Mouse (Mus musculus) ES-Bruce4 (cell line): Measurements from ENCODE around the gene Rassf4. TPM values are rescaled to one million over a fixed set of nuclear protein-coding genes. Genes with fewer than 3 reads are reported as not detected.

Source experiments
- H3K27ac ChIP-seq: 2 replicates; pipeline ENCODE4 v1.5.1; 2012; ENCODE audit warnings: low read length, inconsistent platforms; ENCODE audit not compliant: insufficient read depth
- H3K27me3 ChIP-seq: 2 replicates; pipeline ENCODE4 v1.6.1; 2012; ENCODE audit warnings: mild to moderate bottlenecking, low read length, inconsistent platforms; ENCODE audit not compliant: control insufficient read depth, poor library complexity, insufficient read depth, severe bottlenecking
- H3K36me3 ChIP-seq: 2 replicates; pipeline ENCODE4 v1.6.1; 2012; ENCODE audit warnings: inconsistent platforms, mild to moderate bottlenecking, low read length, moderate library complexity; ENCODE audit not compliant: control insufficient read depth, poor library complexity, insufficient read depth, severe bottlenecking
- H3K4me1 ChIP-seq: one replicate; pipeline ENCODE4 v1.8.1; 2011; ENCODE audit warnings: low read length; ENCODE audit not compliant: control insufficient read depth, insufficient read depth
- H3K4me3 ChIP-seq: 2 replicates; pipeline ENCODE4 v1.5.1; 2011; ENCODE audit warnings: low read depth, mild to moderate bottlenecking, low read length
- H3K9ac ChIP-seq: 2 replicates; pipeline ENCODE4 v1.6.1; 2012; ENCODE audit warnings: low read depth, mild to moderate bottlenecking, inconsistent platforms; ENCODE audit not compliant: poor library complexity, severe bottlenecking
- H3K9me3 ChIP-seq: replicated peaks from 2 replicates; pipeline ENCODE4 v1.6.1; 2012; ENCODE audit warnings: mild to moderate bottlenecking, low read length, inconsistent platforms; ENCODE audit not compliant: control insufficient read depth, poor library complexity, insufficient read depth, severe bottlenecking
- CTCF ChIP-seq: IDR thresholded peaks from one replicate; pipeline ENCODE4 v1.8.1; 2011; ENCODE audit warnings: low read depth, low read length
- EP300 ChIP-seq: IDR thresholded peaks from 2 replicates; pipeline ENCODE4 v1.6.1; 2011; ENCODE audit warnings: low read depth, low read length; ENCODE audit not compliant: insufficient read depth
- POLR2A ChIP-seq: IDR thresholded peaks from one replicate; pipeline ENCODE4 v1.8.1; 2011; ENCODE audit warnings: low read length; ENCODE audit not compliant: insufficient read depth
- polyA plus RNA-seq: library from polyadenylated mRNA; stranded (reverse); fragments of >200 nt; gene quantifications from 2 replicates; pipeline ENCODE4 v1.2.4, GENCODE M21; 2011; ENCODE audit warnings: low read depth; ENCODE audit not compliant: missing spikeins, insufficient read depth, insufficient read length

Gene Rassf4
- polyA plus RNA-seq, 1 experiment, result 4.1 TPM

DNA sequence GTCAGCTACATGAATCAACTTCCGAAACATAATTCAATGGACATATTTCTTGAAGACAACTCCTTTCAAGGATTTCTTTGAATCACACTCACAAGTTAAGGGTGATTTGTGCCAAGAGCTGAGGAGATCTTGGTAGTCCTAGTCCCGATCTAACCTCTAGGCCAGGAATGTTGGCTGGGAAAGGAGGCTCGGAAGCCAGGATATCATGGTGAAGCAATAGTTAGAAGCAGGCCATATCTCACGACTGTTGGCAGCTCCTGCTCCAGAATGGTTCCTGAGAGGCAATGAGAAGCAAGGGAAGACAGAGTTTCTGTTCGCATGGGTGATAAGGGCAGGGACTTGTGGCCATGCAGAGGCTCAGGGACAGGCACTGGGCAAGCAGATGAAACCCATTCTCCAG lies 36.3 kb downstream of the Rassf4 start:
- H3K4me1 ChIP-seq, result no peaks in the 10 kb centered on the region
- no peak overlapping the region for H3K9ac ChIP-seq
- no peak for TF ChIP-seq CTCF
- TF ChIP-seq POLR2A, result no peak
- TF ChIP-seq EP300, result no peak
- no peak overlapping the region for H3K4me3 ChIP-seq
- H3K27me3 ChIP-seq, result no peaks in the 10 kb centered on the region
- H3K9me3 ChIP-seq, result no peaks in the 10 kb centered on the region
- no peak overlapping the region for H3K27ac ChIP-seq
- no peaks in the 10 kb centered on the region for H3K36me3 ChIP-seq

DNA sequence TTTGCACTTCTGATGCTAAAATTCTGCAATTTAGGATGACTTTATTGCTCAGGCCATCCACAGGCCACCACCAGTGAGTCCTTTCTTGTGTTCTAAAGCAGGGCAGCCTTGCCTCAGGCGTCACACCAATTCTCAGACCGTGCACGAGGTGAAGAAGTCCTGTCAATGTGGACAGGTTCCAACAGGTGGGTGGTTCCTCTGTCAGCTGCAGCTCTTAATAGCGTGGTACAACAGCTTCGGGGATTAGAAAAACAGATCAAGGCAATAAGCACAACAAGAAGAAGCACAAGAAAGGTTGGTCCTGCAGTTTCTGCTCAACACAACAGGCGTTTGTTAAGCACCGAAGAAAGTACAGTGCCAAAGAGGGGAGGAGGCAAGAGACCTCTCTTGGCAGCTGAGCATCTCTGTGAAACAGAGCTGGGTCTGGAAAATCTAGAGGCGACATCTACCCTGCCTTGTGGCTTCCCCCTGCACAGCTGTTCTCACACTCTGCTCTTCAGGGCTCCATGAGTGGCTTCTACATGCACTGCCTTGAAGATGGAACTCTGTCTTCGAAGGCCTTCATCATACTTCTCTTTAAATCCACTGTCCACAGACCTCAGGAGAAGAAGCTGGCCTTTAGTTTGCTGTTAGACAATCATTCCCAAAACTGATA lies 37.0 kb downstream of the Rassf4 start:
- Histone ChIP-seq H3K27ac (no peak overlapping the region), H3K4me1 (no peaks in the 10 kb centered on the region), H3K9me3 (no peaks in the 10 kb centered on the region), H3K36me3 (no peaks in the 10 kb centered on the region), H3K9ac (no peak overlapping the region), H3K27me3 (no peaks in the 10 kb centered on the region), H3K4me3 (no peak overlapping the region)
- TF ChIP-seq POLR2A, result no peak
- no peak for TF ChIP-seq CTCF
- TF ChIP-seq EP300, result no peak

DNA sequence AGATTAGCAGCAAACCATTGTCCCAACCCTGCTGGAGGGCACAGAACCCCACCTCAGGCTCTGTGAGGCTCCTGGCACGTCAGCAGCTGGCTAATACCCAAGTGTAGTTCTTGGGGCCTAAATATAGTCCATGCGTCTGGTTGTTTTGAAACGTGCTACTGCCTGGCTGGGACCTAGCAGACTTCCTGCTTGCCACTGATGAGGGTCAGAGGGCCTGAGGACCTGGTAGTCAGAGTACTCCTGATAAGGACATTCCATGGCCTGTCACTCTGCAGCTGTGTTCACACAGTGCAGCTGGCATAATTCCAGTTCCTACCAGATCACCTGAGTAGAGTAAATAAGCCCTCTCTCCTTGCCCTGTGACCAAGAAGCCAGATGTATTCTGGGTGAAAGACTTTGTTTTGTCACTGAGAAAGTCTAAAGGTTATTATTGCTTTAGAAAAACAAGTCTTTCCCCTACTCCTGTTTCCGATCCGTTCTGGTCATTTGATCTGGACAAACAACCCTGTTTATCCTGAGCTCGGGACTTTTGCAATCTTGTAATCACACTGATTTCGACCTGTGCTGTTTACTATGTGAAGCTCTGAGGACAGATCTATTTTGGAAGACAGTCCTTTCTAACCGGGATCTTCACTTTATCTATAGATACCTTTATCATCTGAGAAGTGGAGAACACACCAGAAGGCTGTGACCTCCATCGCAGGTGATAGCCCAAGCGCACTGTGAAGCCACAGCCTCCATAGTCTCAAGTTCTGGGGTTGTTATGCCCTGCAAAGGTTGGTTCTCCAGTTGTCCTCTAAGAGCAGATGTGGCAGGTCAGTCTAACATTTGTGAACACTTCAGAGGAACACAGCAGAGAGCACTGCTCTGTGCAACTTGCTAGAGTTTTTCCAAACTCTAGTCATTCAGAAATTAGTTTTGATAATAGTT lies 38.2 kb downstream of the Rassf4 start:
- TF ChIP-seq CTCF (no peak), POLR2A (no peak), EP300 (no peak)
- Histone ChIP-seq H3K27ac (no peak overlapping the region), H3K9ac (no peak overlapping the region), H3K9me3 (no peaks in the 10 kb centered on the region), H3K4me1 (no peaks in the 10 kb centered on the region), H3K36me3 (no peaks in the 10 kb centered on the region), H3K4me3 (no peak overlapping the region), H3K27me3 (no peaks in the 10 kb centered on the region)

GRCm38 (mm10) chr6:116633741-116634695 lies 39.7 kb downstream of the Rassf4 start:
- TF ChIP-seq EP300 (no peak), POLR2A (no peak), CTCF (no peak)
- H3K27ac ChIP-seq, result no peak overlapping the region
- H3K4me3 ChIP-seq, result no peak overlapping the region
- H3K4me1 ChIP-seq, result no peaks in the 10 kb centered on the region
- no peaks in the 10 kb centered on the region for H3K36me3 ChIP-seq
- H3K9me3 ChIP-seq, result no peaks in the 10 kb centered on the region
- H3K27me3 ChIP-seq, result no peaks in the 10 kb centered on the region
- H3K9ac ChIP-seq, result no peak overlapping the region

DNA sequence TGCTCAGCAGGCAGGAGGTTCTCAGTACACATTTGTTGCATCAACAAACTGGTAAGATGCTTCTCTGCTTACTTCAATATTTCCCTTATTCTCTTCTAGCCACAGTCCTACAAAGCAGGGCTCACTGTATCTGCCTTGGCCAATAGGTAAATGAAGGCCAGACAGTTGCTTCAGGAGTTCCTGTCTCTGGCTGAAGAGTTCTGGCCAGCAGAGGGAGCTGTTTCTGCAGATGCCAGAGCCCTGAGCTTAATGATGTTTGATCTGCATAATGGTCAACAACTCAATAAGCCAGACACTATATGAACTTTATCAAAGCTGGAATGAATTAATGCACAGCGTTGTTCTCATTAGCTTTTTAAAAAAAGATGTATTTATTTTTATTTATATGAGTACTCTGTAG lies 41.6 kb downstream of the Rassf4 start:
- H3K9me3 ChIP-seq, result no peaks in the 10 kb centered on the region
- no peaks in the 10 kb centered on the region for H3K27me3 ChIP-seq
- no peak overlapping the region for H3K9ac ChIP-seq
- no peaks in the 10 kb centered on the region for H3K36me3 ChIP-seq
- H3K27ac ChIP-seq, result no peak overlapping the region
- H3K4me3 ChIP-seq, result no peak overlapping the region
- no peaks in the 10 kb centered on the region for H3K4me1 ChIP-seq
- peak; percentile 83 for TF ChIP-seq CTCF
- TF ChIP-seq POLR2A, result no peak
- no peak for TF ChIP-seq EP300
